In the genomic region with DNA sequence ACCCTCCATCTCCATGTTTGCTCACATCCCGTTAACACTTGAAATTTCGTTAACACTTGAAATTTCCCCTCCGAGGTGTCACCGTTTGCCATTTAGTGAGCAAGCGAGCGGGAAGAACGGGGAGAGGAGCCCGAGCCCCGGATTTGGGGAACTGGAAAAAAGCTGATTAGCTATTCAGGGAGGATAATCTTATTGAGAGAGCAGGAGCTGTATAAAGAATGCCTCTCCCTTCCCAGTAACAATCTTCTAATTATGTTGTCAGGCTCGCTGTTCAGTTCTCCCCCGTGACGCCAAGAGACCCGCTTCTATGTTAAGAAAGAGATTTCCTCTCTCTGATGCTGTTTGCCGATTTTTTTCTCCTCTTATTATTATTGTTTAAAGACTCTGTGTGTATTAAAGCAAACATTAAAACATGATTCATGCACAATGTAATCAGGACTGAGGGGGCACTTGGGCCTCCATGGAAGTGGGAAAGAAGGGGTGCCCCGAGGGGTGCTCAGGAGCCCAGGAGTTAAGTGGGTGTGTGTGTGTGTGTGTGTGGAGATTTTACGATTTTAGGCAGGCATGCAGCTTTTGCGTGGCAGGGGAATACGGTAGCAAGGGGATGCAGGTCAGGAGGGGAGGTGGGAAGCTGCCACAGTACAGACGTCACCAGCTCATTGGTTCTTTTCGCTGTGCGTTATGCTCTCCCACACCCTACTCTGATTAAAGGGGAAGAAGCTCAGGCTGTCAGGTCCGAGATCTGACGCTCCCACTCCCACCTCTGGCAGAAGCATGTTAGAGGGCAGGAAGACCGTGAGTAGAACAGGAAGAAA, we compare ENCODE assay signal across 14 mouse cellular contexts.
DNase-seq lines count a peak whose midpoint lies in the region; ATAC-seq and TF ChIP-seq lines count a peak whose summit lies in the region.
"Had no signal": no experiment of that assay in that cellular context is flagged by ENCODE, and none has a peak within 500 bp of the region (broad histone marks: within the 10 kb centered on the region; RNA-seq: fewer than 3 reads in every experiment).

No protein-coding gene starts in this region.

- H3K4me2 ChIP-seq in forebrain, embryonic 11.5 days (ENCODE audit: low read depth, low read length, severe bottlenecking), result peak overlapping the region; percentile 28; the same call in 1 of the 2 replicates
- H3K4me2 ChIP-seq in hindbrain, embryonic 16.5 days (ENCODE audit: low read length), result peak overlapping the region; percentile 24
- H3K4me2 ChIP-seq in liver, postnatal 0 days (ENCODE audit: low read depth, low read length), result no peak overlapping the region
- H3K4me2 ChIP-seq: kidney, embryonic 15.5 days; liver, embryonic 15.5 days had no signal

- H3K36me3 ChIP-seq in embryonic facial prominence, embryonic 10.5 days (replicated peaks), result no peaks in the 10 kb centered on the region
- no peaks in the 10 kb centered on the region for H3K36me3 ChIP-seq in forebrain, embryonic 11.5 days (ENCODE audit: control insufficient read depth, insufficient read depth, low read length)
- no peaks in the 10 kb centered on the region for H3K36me3 ChIP-seq in hindbrain, embryonic 16.5 days (ENCODE audit: control insufficient read depth, insufficient read depth, low read length)
- no peaks in the 10 kb centered on the region for H3K36me3 ChIP-seq in liver, postnatal 0 days (replicated peaks; ENCODE audit: insufficient read depth, low read length)
- H3K36me3 ChIP-seq: heart, embryonic 10.5 days; kidney, embryonic 15.5 days; liver, embryonic 15.5 days had no signal

- TF ChIP-seq CTCF in olfactory bulb, adult 2 months (IDR thresholded peaks at IDR 0.05; ENCODE audit: insufficient read depth, low read depth, low read length), result no peak
- no peak for TF ChIP-seq CTCF in liver, postnatal 0 days (IDR thresholded peaks at IDR 0.05; ENCODE audit: low read depth)

- H3K27me3 ChIP-seq in embryonic facial prominence, embryonic 10.5 days (replicated peaks; ENCODE audit: low read depth, poor library complexity, severe bottlenecking), result peaks cover 53% of the 10 kb centered on the region
- peaks cover 25% of the 10 kb centered on the region for H3K27me3 ChIP-seq in forebrain, embryonic 11.5 days (ENCODE audit: control insufficient read depth, insufficient read depth, low read length)
- H3K27me3 ChIP-seq in hindbrain, embryonic 16.5 days (replicated peaks; ENCODE audit: control insufficient read depth, insufficient read depth, low read length), result peaks cover 5% of the 10 kb centered on the region; the same call in 1 of the 2 replicates
- H3K27me3 ChIP-seq in liver, postnatal 0 days (ENCODE audit: insufficient read depth, low read length), result peaks cover 11% of the 10 kb centered on the region; the same call in 1 of the 2 replicates

- TF ChIP-seq EP300 in liver, postnatal 0 days (IDR thresholded peaks at IDR 0.05; ENCODE audit: low read depth), result no peak

- H3K27ac ChIP-seq in embryonic facial prominence, embryonic 10.5 days (replicated peaks), result no peak overlapping the region
- no peak overlapping the region for H3K27ac ChIP-seq in forebrain, embryonic 11.5 days (ENCODE audit: low read depth, low read length)
- no peak overlapping the region for H3K27ac ChIP-seq in hindbrain, embryonic 16.5 days (ENCODE audit: low read depth, low read length)
- peak overlapping the region; percentile 93 for H3K27ac ChIP-seq in olfactory bulb, adult 2 months (ENCODE audit: insufficient read depth, low read depth, low read length)
- H3K27ac ChIP-seq in liver, postnatal 0 days (ENCODE audit: low read depth), result no peak overlapping the region
- H3K27ac ChIP-seq: heart, embryonic 10.5 days; kidney, embryonic 15.5 days; liver, embryonic 15.5 days had no signal

- ATAC-seq in forebrain, embryonic 11.5 days (replicated peaks; ENCODE audit: low FRiP score), result peak; percentile 68; the same call in 1 of the 2 replicates
- ATAC-seq in hindbrain, embryonic 16.5 days, result peak; percentile 65
- no peak for ATAC-seq in liver, postnatal 0 days
- ATAC-seq: CD4-positive, CD25-positive, alpha-beta regulatory T cell, adult 4 months had no signal

- H3K9me3 ChIP-seq in embryonic facial prominence, embryonic 10.5 days, result no peaks in the 10 kb centered on the region
- H3K9me3 ChIP-seq in forebrain, embryonic 11.5 days (ENCODE audit: control insufficient read depth, low read length), result no peaks in the 10 kb centered on the region
- no peaks in the 10 kb centered on the region for H3K9me3 ChIP-seq in hindbrain, embryonic 16.5 days (ENCODE audit: control insufficient read depth, low read length)
- no peaks in the 10 kb centered on the region for H3K9me3 ChIP-seq in liver, postnatal 0 days (ENCODE audit: low read length)
- H3K9me3 ChIP-seq: heart, embryonic 10.5 days; kidney, embryonic 15.5 days; liver, embryonic 15.5 days had no signal

- 35% methylated on average over 24 of the region's 24 CpGs for WGBS in embryonic facial prominence, embryonic 10.5 days
- WGBS in forebrain, embryonic 11.5 days, result 7% methylated on average over 24 of the region's 24 CpGs
- WGBS in hindbrain, embryonic 16.5 days, result 24% methylated on average over 24 of the region's 24 CpGs
- WGBS in olfactory bulb, adult 2 months, result 10% methylated on average over 24 of the region's 24 CpGs
- WGBS in liver, postnatal 0 days (ENCODE audit: insufficient replicate concordance), result 42% methylated on average over 24 of the region's 24 CpGs

- H3K9ac ChIP-seq in forebrain, embryonic 11.5 days (ENCODE audit: low read length), result peak overlapping the region; percentile 32; the same call in 1 of the 2 replicates
- no peak overlapping the region for H3K9ac ChIP-seq in hindbrain, embryonic 16.5 days (ENCODE audit: low read depth, low read length)
- H3K9ac ChIP-seq in liver, postnatal 0 days (replicated peaks), result no peak overlapping the region
- H3K9ac ChIP-seq: kidney, embryonic 15.5 days; liver, embryonic 15.5 days had no signal

- 0 out of 2 replicates have a peak overlapping the region, but pooled peaks have one; percentile 11 for H3K4me3 ChIP-seq in embryonic facial prominence, embryonic 10.5 days
- no peak overlapping the region for H3K4me3 ChIP-seq in forebrain, embryonic 11.5 days (ENCODE audit: low read depth, low read length)
- no peak overlapping the region for H3K4me3 ChIP-seq in hindbrain, embryonic 16.5 days (ENCODE audit: low read length)
- H3K4me3 ChIP-seq in olfactory bulb, adult 2 months (ENCODE audit: insufficient read depth, low read depth, low read length), result peak overlapping the region; percentile 20; the same call in 1 of the 2 replicates
- no peak overlapping the region for H3K4me3 ChIP-seq in liver, postnatal 0 days (ENCODE audit: low read depth, low read length)
- H3K4me3 ChIP-seq: heart, embryonic 10.5 days; kidney, embryonic 15.5 days; liver, embryonic 15.5 days had no signal

- no peak for DNase-seq in embryonic facial prominence, embryonic 10.5 days (ENCODE audit: low spot score)
- DNase-seq in forebrain, embryonic 11.5 days (ENCODE audit: low spot score), result no peak
- DNase-seq in adrenal gland, adult 18-20 months (ENCODE audit: low spot score in 2 of 2), result no peak
- no peak for DNase-seq in liver, postnatal 0 days
- no peak for DNase-seq in lung, postnatal 25 days (ENCODE audit: low spot score)
- DNase-seq: cerebellum, postnatal 25 days; right cerebral cortex, adult 18-20 months; thymus, postnatal 4 days had no signal

- TF ChIP-seq POLR2A in olfactory bulb, adult 2 months (IDR thresholded peaks at IDR 0.05; ENCODE audit: insufficient read depth, low read depth, low read length), result no peak

- H3K4me1 ChIP-seq in embryonic facial prominence, embryonic 10.5 days, result peaks cover 17% of the 10 kb centered on the region
- peaks cover 7% of the 10 kb centered on the region; the same call in 1 of the 2 replicates for H3K4me1 ChIP-seq in forebrain, embryonic 11.5 days (replicated peaks; ENCODE audit: control insufficient read depth, insufficient read depth, low read length)
- peaks cover 6% of the 10 kb centered on the region; the same call in 1 of the 2 replicates for H3K4me1 ChIP-seq in hindbrain, embryonic 16.5 days (ENCODE audit: control insufficient read depth, insufficient read depth, low read depth, low read length)
- H3K4me1 ChIP-seq in olfactory bulb, adult 2 months (ENCODE audit: control insufficient read depth, insufficient read depth, low read length), result peaks cover 29% of the 10 kb centered on the region
- H3K4me1 ChIP-seq in liver, postnatal 0 days (ENCODE audit: insufficient read depth), result no peaks in the 10 kb centered on the region
- H3K4me1 ChIP-seq: heart, embryonic 10.5 days; kidney, embryonic 15.5 days; liver, embryonic 15.5 days had no signal

Comparison
In these comparisons a context has a peak if more than half of its experiments do, and no peak if none do; other contexts are left out.
1. H3K4me3 ChIP-seq: peak in embryonic facial prominence, embryonic 10.5 days (single experiment) and olfactory bulb, adult 2 months (single experiment); none in forebrain, embryonic 11.5 days (single experiment), hindbrain, embryonic 16.5 days (single experiment) and liver, postnatal 0 days (single experiment).